Mouse (Mus musculus) 3134 (cell line): ENCODE measurements at regions not wholly inside any gene's neighbourhood (a gene's known extent, or its start where the extent isn't known, plus 50 kb on each side); places are given as distances from the start of the nearest gene placed in this dataset.
A peak's percentile ranks its signal among the peaks of the same experiment; 100 is the strongest.

Experiments used
- DNase-seq: peaks from one replicate; pipeline ENCODE4 v3.0.0-alpha.2; 2011; ENCODE audit warnings: low spot score; ENCODE audit not compliant: insufficient read length; ENCODE audit errors: extremely low read depth

- DNase-seq: no peak
These were observed 225.4 kb upstream of the Galnt5 start for GRCm38 (mm10) chr2:57772315-57772714.

GRCm38 (mm10) chr2:57776154-57776553, 221.5 kb upstream of the Galnt5 start:
- DNase-seq: no peak

GRCm38 (mm10) chr2:57780836-57781235, 216.8 kb upstream of the Galnt5 start:
- no peak for DNase-seq

- DNase-seq: no peak
These were observed 204.0 kb upstream of the Galnt5 start for GRCm38 (mm10) chr2:57793519-57794296.

- no peak for DNase-seq
These were observed 198.4 kb upstream of the Galnt5 start for GRCm38 (mm10) chr2:57799279-57799678.

GRCm38 (mm10) chr2:57807911-57808310, 189.8 kb upstream of the Galnt5 start:
- DNase-seq: no peak

- no peak for DNase-seq
These were observed 184.7 kb upstream of the Galnt5 start for GRCm38 (mm10) chr2:57812996-57813395.

- DNase-seq: no peak
These were observed 177.3 kb upstream of the Galnt5 start for GRCm38 (mm10) chr2:57820343-57820742.

GRCm38 (mm10) chr2:57820923-57821322, 176.8 kb upstream of the Galnt5 start:
- DNase-seq: no peak

GRCm38 (mm10) chr2:57828284-57828683, 169.4 kb upstream of the Galnt5 start:
- DNase-seq: no peak

- DNase-seq: peak; percentile 2
These were observed 164.9 kb upstream of the Galnt5 start for GRCm38 (mm10) chr2:57832565-57833355.

- DNase-seq: no peak
These were observed 152.5 kb upstream of the Galnt5 start for GRCm38 (mm10) chr2:57845135-57845534.

- DNase-seq: no peak
These were observed 150.0 kb upstream of the Galnt5 start for GRCm38 (mm10) chr2:57847707-57848106.

GRCm38 (mm10) chr2:57849338-57850057, 148.2 kb upstream of the Galnt5 start:
- DNase-seq: no peak

- no peak for DNase-seq
These were observed 147.7 kb upstream of the Galnt5 start for GRCm38 (mm10) chr2:57850058-57850400.

- DNase-seq: no peak
These were observed 141.1 kb upstream of the Galnt5 start for GRCm38 (mm10) chr2:57856524-57857107.

- DNase-seq: no peak
These were observed 132.4 kb upstream of the Galnt5 start for GRCm38 (mm10) chr2:57865289-57865688.

- DNase-seq: no peak
These were observed 129.6 kb upstream of the Galnt5 start for GRCm38 (mm10) chr2:57868046-57868445.

GRCm38 (mm10) chr2:57900168-57900567, 97.5 kb upstream of the Galnt5 start:
- no peak for DNase-seq

- no peak for DNase-seq
These were observed 97.0 kb upstream of the Galnt5 start for GRCm38 (mm10) chr2:57900580-57901247.
